ENCODE assay signal across 10 mouse cellular contexts in genomic region chr13:31915748-31916147, GRCm38 (mm10).
DNase-seq lines count a peak whose midpoint lies in the region; ATAC-seq and TF ChIP-seq lines count a peak whose summit lies in the region.
"Had no signal": no experiment of that assay in that cellular context is flagged by ENCODE, and none has a peak within 500 bp of the region (broad histone marks: within the 10 kb centered on the region; RNA-seq: fewer than 3 reads in every experiment).

No protein-coding gene starts in this region.

- in situ Hi-C loops in ES-E14 (cut with MboI; ENCODE audit: low sequenced_read_pairs in 2 of 2, unreplicated experiment in 2 of 2) = no loop called here

- no peaks in the 10 kb centered on the region for H3K79me2 ChIP-seq in heart, adult 2 months (replicated peaks; ENCODE audit: control insufficient read depth, insufficient read depth, low read length)

- intact Hi-C loops in heart, adult 2 months (cut with DNase I) = no loop called here

- ATAC-seq in kidney, embryonic 16.5 days (ENCODE audit: low FRiP score, low TSS enrichment) = peak; percentile 63; the same call in 1 of the 2 replicates
- ATAC-seq: Patski had no signal

- H3K27me3 ChIP-seq in kidney, embryonic 16.5 days (ENCODE audit: insufficient read depth, low read length) = no peaks in the 10 kb centered on the region
- no peaks in the 10 kb centered on the region for H3K27me3 ChIP-seq in heart, adult 2 months (ENCODE audit: control insufficient read depth, insufficient read depth, low read length)
- H3K27me3 ChIP-seq: neural tube, embryonic 15.5 days; Patski had no signal

- no peak for TF ChIP-seq CTCF in heart, adult 2 months (IDR thresholded peaks at IDR 0.05)

- no peak for TF ChIP-seq POLR2A in heart, adult 2 months (IDR thresholded peaks at IDR 0.05; ENCODE audit: insufficient read depth, low read depth, low read length)

- no peak overlapping the region for H3K9ac ChIP-seq in kidney, embryonic 16.5 days (replicated peaks; ENCODE audit: low read length)
- H3K9ac ChIP-seq in ES-E14 (ENCODE audit: insufficient read depth, low read depth, low read length, poor library complexity, severe bottlenecking) = no peak overlapping the region
- H3K9ac ChIP-seq in heart, adult 2 months (ENCODE audit: low read depth, low read length) = no peak overlapping the region
- H3K9ac ChIP-seq: neural tube, embryonic 15.5 days had no signal

- 63% methylated on average over 6 of the region's 6 CpGs for WGBS in kidney, embryonic 16.5 days
- 48% methylated on average over 6 of the region's 6 CpGs for WGBS in heart, adult 2 months

- no peak for DNase-seq in kidney, adult 8-10 months
- peak; percentile 28 for DNase-seq in ES-E14 (ENCODE audit: low read depth, low spot score)
- peak; percentile 34 to 45 for DNase-seq in heart, adult 2 months
- peak; percentile 26 for DNase-seq in kidney, postnatal 10 days
- no peak for DNase-seq in ovary, postnatal 36 days (ENCODE audit: low spot score)
- DNase-seq in layer of hippocampus, postnatal 36 days = no peak
- no peak for DNase-seq in urinary bladder, adult 18-20 months (ENCODE audit: low spot score in 2 of 2)

- H3K36me3 ChIP-seq in kidney, embryonic 16.5 days (ENCODE audit: insufficient read depth, low read length) = no peaks in the 10 kb centered on the region
- no peaks in the 10 kb centered on the region for H3K36me3 ChIP-seq in ES-E14 (ENCODE audit: control insufficient read depth, insufficient read depth, low read length, poor library complexity, severe bottlenecking)
- no peaks in the 10 kb centered on the region for H3K36me3 ChIP-seq in heart, adult 2 months (ENCODE audit: control insufficient read depth, insufficient read depth, low read length)
- H3K36me3 ChIP-seq: neural tube, embryonic 15.5 days had no signal

- no peak for TF ChIP-seq EP300 in heart, adult 2 months (IDR thresholded peaks at IDR 0.05; ENCODE audit: insufficient read depth, low read depth, low read length)

- H3K4me2 ChIP-seq in kidney, embryonic 16.5 days (replicated peaks; ENCODE audit: low read depth, low read length) = no peak overlapping the region
- H3K4me2 ChIP-seq: neural tube, embryonic 15.5 days had no signal

- H3K4me1 ChIP-seq in kidney, embryonic 16.5 days (ENCODE audit: insufficient read depth, low read length) = peaks cover 9% of the 10 kb centered on the region
- H3K4me1 ChIP-seq in ES-E14 (ENCODE audit: control insufficient read depth in 2 of 2, insufficient read depth in 2 of 2, low read length in 2 of 2, poor library complexity in 1 of 2) = peaks cover 2 to 17% of the 10 kb centered on the region in 2 experiments; a peak in 1 of 4 replicates
- peaks cover 2% of the 10 kb centered on the region; the same call in 1 of the 2 replicates for H3K4me1 ChIP-seq in heart, adult 2 months (ENCODE audit: control insufficient read depth, insufficient read depth, low read length)

- H3K27ac ChIP-seq in kidney, embryonic 16.5 days (ENCODE audit: low read length) = no peak overlapping the region
- no peak overlapping the region for H3K27ac ChIP-seq in ES-E14 (ENCODE audit: insufficient read depth, low read depth, low read length, poor library complexity, severe bottlenecking)
- H3K27ac ChIP-seq in heart, adult 2 months = no peak overlapping the region
- H3K27ac ChIP-seq: neural tube, embryonic 15.5 days had no signal

- H3K4me3 ChIP-seq in kidney, embryonic 16.5 days (ENCODE audit: low read length) = no peak overlapping the region
- no peak overlapping the region for H3K4me3 ChIP-seq in ES-E14 (ENCODE audit: insufficient read depth in 1 of 2, low read depth in 1 of 2, low read length in 2 of 2, poor library complexity in 1 of 2, severe bottlenecking in 1 of 2)
- H3K4me3 ChIP-seq in heart, adult 2 months = no peak overlapping the region
- H3K4me3 ChIP-seq: neural tube, embryonic 15.5 days had no signal

- no peaks in the 10 kb centered on the region for H3K9me3 ChIP-seq in kidney, embryonic 16.5 days (ENCODE audit: low read length)
- H3K9me3 ChIP-seq in ES-E14 (ENCODE audit: control insufficient read depth, insufficient read depth, low read depth, low read length) = no peaks in the 10 kb centered on the region
- H3K9me3 ChIP-seq: neural tube, embryonic 15.5 days had no signal

TF ChIP-seq in ES-E14, 5 proteins besides CTCF, POLR2A, EP300 and RAD21:
- TF ChIP-seq MAFK (IDR thresholded peaks at IDR 0.05; ENCODE audit: insufficient read depth, low read depth, low read length) (no peak), HCFC1 (IDR thresholded peaks at IDR 0.05; ENCODE audit: borderline replicate concordance, insufficient read depth, low read length) (no peak), CHD2 (IDR thresholded peaks at IDR 0.05; ENCODE audit: low read depth, low read length) (no peak), ZC3H11A (IDR thresholded peaks at IDR 0.05; ENCODE audit: borderline replicate concordance, low read depth, low read length) (no peak), ZNF384 (IDR thresholded peaks at IDR 0.05; ENCODE audit: low read depth, low read length) (no peak)

Comparison
In these comparisons a context has a peak if more than half of its experiments do, and no peak if none do; other contexts are left out.
1. DNase-seq: peak in ES-E14 (single experiment), heart, adult 2 months (2 of 2) and kidney, postnatal 10 days (single experiment); none in kidney, adult 8-10 months (0 of 2), ovary, postnatal 36 days (single experiment), layer of hippocampus, postnatal 36 days (0 of 2) and urinary bladder, adult 18-20 months (0 of 2).